Mouse (Mus musculus) gastrocnemius, adult 2 months (tissue): ENCODE data around the gene Kidins220. TPM values are rescaled to one million over a fixed set of nuclear protein-coding genes. Genes with fewer than 3 reads are reported as not detected.

Source experiments
- DNase-seq: peaks from one replicate; pipeline ENCODE4 v3.0.0; 2022
- H3K27ac ChIP-seq: fragments of 200-600 bp; 2 replicates; pipeline ENCODE4 v1.8.1; 2022; ENCODE audit warnings: mild to moderate bottlenecking
- H3K4me3 ChIP-seq: fragments of 200-600 bp; 2 replicates; pipeline ENCODE4 v1.8.1; 2022; ENCODE audit warnings: mild to moderate bottlenecking, moderate library complexity
- CTCF ChIP-seq: fragments of 200-600 bp; IDR thresholded peaks from 2 replicates; pipeline ENCODE4 v1.8.1; 2022; ENCODE audit warnings: antibody characterized with exemption, mild to moderate bottlenecking, moderate library complexity
- intact Hi-C: fragments of 180-260 bp; cut with DNase I; formaldehyde crosslinking; loops from one replicate; pipeline ENCODE4 v1.15.1; 2025
- total RNA-seq, 2 experiments: library from RNA; stranded (reverse); gene quantifications; 2 replicates each; pipeline ENCODE4 v1.2.3; 2021

Kidins220 gene
- total RNA-seq, 2 experiments from 2014 or later, result 51.3 to 56.5 TPM

DNA sequence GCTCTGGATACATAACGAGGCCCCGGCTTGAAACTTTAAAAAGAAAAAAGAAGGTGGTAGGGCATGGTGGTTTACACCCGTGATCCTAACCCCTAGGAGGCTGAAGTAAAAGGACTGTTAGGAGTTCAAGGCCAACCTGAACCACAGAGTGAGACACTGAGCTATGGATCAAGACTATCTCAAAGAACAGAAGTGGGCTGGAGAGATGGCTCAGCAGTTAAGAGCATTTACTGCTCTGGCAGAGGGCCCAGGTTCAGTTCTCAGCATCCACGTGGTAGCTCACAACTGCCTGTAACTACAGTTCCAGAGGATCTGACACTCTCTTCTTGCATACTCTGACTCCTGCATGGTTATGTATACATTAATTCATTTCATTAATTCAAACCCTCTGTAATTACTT, 31.3 kb upstream of the Kidins220 start:
- TF ChIP-seq CTCF, result no peak
- no peak for DNase-seq
- intact Hi-C loops, result no loop called here
- H3K4me3 ChIP-seq, result no peak overlapping the region
- H3K27ac ChIP-seq, result no peak overlapping the region

DNA sequence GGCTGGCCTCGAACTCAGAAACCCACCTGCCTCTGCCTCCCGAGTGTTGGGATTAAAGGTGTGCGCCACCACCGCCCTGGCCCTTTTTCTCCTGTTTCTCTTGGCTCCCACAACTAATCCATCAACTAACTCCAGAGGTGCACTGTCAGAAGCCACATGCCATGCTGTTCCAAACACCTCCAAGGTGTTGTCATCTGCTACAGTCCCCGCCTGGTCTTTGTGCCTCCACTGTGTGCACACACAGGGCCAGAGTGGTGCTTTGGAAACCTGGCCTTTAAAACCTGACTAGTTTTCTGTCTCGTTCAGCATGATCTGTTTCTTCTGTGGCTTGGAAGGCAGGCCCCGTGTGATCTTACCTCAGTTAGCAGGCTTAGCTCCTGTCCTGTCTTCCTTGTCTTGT, 30.1 kb upstream of the Kidins220 start:
- no peak overlapping the region for H3K4me3 ChIP-seq
- no peak overlapping the region for H3K27ac ChIP-seq
- intact Hi-C loops, result no loop called here
- no peak for DNase-seq
- TF ChIP-seq CTCF, result no peak

DNA sequence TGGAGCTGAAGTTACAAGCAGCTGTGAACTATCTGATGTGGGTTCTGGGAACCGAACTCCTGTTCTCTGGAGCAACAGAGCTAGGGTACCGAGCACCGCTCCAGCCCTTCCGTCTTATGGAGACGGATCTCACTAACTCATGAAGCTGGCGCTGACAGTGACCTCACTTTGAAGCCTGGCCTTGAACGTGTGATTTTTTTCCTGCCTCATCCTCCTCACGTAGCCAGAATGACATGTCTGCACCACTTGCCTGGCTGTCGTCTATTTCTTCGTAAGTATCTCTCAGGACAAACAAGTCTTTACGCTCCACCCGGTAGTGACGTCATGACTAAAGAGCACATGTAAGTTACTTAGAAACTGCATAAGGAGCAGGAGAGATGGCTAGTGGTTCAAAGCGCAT, 27.7 kb upstream of the Kidins220 start:
- H3K27ac ChIP-seq, result no peak overlapping the region
- H3K4me3 ChIP-seq, result no peak overlapping the region
- DNase-seq, result no peak
- intact Hi-C loops, result no loop called here
- no peak for TF ChIP-seq CTCF

DNA sequence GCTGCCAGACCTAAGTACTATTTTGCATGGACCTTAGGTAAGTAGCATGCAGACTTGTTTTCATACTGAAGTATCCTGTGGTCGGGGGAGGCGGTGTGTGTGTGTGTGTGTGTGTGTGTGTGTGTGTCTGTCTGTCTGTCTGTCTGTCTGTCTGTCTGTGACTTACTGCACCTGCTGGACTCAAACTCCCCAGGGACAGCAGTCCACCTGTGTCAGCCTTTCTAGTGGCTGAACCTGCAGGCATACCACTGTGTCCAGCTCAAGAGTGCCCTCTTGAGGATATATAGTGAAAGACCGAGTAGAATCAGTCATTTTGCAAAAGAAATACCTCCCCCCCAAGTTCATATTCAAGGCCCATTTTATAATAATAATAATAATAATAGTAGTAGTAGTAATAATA, 26.4 kb upstream of the Kidins220 start:
- no peak overlapping the region for H3K27ac ChIP-seq
- intact Hi-C loops, result loop anchor here (1.0 kb wide), 1 partner anchor 231 kb away; no protein-coding TSS in a partner anchor
- no peak overlapping the region for H3K4me3 ChIP-seq
- peak; percentile 70 for TF ChIP-seq CTCF
- peak; percentile 33 for DNase-seq

DNA sequence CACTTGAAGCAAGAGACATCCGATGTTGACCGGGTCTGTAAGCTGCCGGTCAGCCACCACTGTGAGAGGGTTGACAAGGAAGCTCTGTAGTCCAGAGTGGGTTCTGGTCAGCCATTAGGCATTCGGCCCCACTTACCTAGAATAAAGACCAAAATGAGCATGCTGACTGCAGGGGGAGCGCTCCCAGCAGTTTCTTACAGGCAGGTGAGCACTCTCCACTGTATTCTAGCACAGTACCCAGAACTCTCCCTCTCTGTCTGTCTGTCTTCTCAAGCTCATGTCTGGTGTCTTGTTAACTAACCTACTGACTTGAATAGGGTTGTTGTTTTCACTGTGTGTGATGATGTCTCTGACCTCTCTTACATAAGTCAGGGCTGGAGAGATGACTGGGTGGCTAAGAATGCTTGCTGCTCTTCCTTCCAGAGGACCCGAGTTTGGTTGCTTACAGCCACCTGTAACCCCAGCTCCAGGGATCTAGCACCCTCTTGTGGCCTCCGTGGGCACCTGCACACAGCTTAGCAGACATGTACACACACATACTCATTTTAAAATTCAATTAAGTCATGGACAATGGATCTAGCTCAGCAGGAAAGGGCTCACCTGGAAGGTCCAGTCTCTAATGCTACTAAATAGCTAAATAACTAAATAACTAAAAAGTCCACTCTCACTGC, 24.2 kb upstream of the Kidins220 start:
- Histone ChIP-seq H3K4me3 (no peak overlapping the region), H3K27ac (no peak overlapping the region)
- peak; percentile 31; the same call in 1 of the 2 replicates for TF ChIP-seq CTCF
- DNase-seq, result no peak
- intact Hi-C loops, result no loop called here

DNA sequence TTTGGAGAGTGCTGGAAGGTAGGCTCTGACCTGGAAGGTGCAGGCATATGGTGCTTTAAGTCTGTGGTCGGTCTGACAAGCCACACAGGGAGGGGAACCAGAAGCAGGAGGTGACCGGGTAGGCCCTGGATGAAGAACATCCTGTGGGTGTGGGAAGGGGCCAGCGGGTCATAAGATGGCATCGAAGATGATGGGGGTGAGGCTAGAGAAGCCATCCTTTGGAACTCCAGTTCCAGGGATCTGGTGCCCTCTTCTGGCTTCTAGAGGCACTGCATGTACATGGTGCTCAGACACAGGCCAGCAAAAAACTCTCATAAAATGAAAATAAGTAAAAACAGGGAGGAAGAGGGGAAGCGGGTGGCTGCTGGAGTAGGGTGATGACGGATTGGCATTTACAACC, 22.6 kb upstream of the Kidins220 start:
- H3K27ac ChIP-seq, result no peak overlapping the region
- no peak overlapping the region for H3K4me3 ChIP-seq
- TF ChIP-seq CTCF, result peak; percentile 81
- DNase-seq, result peak; percentile 45
- intact Hi-C loops, result loop anchor here (1.0 kb wide), 1 partner anchor 242 kb away; no protein-coding TSS in a partner anchor

DNA sequence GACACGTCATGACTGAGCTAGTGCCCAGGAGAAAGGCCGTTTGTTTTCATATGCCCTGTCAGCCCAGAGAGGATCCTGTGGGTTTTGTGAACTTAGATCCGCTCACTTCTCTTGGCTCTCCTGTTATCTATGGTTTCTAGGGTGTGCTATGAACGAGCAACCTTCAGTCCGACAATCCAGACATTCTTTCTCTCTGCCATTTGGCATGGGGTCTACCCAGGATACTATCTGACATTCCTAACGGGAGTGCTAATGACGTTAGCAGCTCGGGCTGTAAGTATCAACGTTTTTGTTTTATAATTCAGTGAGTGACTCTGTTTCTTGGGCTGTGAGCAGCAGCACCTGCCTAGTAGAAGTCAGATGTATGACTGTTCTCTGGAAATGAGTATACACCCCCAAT, 19.6 kb upstream of the Kidins220 start:
- DNase-seq, result no peak
- no peak for TF ChIP-seq CTCF
- H3K27ac ChIP-seq, result no peak overlapping the region
- intact Hi-C loops, result no loop called here
- H3K4me3 ChIP-seq, result no peak overlapping the region

DNA sequence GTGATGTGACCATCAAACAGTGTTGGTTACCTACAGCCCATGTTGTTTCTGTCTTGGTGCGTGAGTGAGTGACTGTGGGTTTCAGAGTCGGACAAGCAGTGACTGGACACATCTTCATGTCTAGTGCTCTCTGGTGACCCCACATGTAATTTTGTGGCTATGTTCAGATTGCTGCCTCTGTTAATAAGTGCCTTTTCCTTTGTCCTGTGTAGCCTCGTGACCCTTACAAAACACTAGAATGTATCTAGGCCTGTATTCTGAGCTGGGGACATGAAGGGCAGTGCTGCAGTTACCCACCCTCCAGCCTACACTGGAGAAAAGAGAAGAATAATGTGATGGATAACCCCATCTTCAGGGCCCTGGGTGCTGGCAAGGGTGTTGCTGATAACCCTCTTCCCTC, 16.2 kb upstream of the Kidins220 start:
- Histone ChIP-seq H3K27ac (no peak overlapping the region), H3K4me3 (no peak overlapping the region)
- intact Hi-C loops, result no loop called here
- DNase-seq, result no peak
- no peak for TF ChIP-seq CTCF

DNA sequence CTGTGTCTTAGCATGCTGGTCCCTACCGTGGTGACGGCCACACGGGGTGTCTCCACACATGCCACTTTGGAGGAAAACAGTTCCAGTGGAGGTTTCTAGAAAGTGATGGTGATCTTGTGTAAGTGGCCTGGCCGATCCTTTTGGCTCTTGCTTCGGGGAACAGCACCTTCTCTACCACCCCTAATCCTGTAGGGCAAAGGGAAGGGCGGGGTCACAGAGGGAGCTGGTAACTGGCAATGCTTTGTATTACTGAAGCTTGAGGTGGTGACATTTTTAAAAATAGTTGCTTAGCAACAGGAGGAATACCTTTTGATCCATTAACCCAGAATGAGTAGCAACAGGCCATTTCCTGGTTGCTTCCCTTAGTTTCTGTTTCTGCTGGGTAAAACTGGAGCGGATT, 12.9 kb upstream of the Kidins220 start:
- intact Hi-C loops, result no loop called here
- no peak for DNase-seq
- Histone ChIP-seq H3K4me3 (no peak overlapping the region), H3K27ac (no peak overlapping the region)
- no peak for TF ChIP-seq CTCF

DNA sequence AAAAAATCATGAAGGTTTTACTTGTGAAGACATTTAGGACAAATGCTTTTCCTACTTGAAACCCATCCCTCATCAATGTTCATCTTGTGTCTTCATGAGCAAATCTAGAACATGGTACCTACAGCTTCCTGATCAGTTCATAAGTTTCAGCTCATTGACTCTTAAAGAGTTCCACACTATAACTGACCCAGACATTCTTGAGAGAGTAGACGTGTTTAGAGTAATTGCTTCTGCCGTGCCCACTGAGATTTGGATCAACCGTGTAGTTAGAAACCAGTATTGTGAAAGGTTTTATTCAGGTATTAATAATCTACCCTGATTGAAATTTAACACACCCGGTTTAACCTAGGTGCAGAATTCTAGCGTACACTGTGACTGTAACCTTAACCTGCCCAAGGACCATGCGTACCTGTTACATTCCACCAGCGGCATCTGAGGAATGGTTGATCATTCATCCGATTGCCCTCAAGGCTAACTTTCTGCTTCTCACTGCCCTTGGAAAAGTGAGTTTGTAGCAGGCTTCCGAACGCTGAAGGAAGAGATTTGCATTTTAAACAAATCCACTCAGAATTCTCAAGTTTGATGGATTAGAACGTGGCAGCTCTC, 12.3 kb upstream of the Kidins220 start:
- Histone ChIP-seq H3K27ac (no peak overlapping the region), H3K4me3 (no peak overlapping the region)
- intact Hi-C loops, result no loop called here
- no peak for TF ChIP-seq CTCF
- no peak for DNase-seq

DNA sequence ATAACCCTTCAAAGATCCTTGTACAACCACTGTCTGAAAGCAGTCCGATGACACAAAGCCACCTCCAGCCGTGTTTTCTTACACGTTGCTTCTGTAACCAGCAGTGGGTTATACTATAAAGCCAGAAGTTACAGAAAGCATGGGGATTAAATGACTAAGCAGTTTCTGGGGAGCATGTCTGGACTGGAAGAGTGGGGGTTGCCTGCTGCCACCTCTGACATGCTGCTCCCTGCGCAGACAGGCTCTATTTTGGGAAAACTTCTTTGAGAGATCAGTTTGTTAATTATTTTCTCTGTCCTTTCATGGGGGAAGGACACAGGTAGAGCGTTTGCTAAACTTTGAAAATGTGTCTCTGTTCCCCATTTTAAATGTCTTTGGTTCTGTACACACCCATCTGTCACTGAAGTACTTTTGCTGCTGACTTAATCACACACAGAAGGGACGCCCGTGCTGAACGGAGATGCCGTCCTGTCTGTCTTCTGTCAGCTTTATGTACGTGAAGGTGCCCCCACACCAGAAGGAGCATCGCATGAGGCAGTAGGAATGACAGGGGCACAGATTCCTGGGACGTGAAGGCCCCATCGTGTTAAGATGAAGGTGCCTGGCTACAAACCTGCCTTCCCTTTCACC, 11.2 kb upstream of the Kidins220 start:
- no peak for TF ChIP-seq CTCF
- no peak for DNase-seq
- intact Hi-C loops, result no loop called here
- Histone ChIP-seq H3K27ac (peak overlapping the region; percentile 73), H3K4me3 (peak overlapping the region; percentile 34; the same call in 1 of the 2 replicates)

DNA sequence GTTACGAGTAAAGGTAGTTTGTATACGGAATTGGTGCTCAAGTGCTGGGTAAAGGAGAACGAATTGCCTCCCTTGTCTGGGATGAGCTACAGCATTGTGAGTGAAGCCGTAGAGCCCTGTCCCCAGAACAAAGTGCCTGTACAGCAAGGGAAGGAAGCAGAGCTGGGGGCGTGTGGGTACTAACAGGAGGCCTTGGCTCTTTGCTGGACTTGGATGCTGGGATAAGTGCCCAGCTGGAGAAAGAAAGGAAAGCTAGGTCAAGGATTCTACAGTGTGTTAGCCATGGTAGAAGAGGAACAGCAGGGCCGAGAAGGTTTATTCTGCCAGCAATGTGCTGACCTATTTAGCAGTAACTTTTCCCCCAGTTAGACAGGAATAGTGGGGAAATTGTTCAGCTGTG, 9.3 kb upstream of the Kidins220 start:
- no peak for DNase-seq
- intact Hi-C loops, result no loop called here

DNA sequence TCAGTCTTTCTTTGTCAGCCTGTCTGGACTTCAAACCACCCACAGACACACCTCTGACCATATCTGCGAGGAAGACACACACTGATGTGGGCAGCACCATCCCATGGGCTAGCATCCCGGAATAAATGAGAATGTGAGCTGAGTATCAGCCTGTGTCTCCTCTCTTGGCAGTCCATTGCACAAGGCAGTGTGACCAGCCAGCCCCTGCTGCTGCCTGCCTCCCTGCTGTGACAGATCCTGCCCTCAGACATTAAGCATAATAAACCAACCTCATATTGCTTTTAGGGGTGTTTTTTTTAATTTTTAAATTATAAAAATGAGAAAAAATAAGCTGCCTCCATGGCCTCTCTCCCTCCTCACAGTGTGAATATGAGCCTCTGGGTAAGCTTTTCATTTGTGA, 8.7 kb upstream of the Kidins220 start:
- H3K27ac ChIP-seq, result no peak overlapping the region
- TF ChIP-seq CTCF, result no peak
- H3K4me3 ChIP-seq, result no peak overlapping the region
- intact Hi-C loops, result no loop called here
- no peak for DNase-seq

More for the DNA sequence above, 9.3 kb upstream of the Kidins220 start:
- no peak for TF ChIP-seq CTCF
- Histone ChIP-seq H3K27ac (no peak overlapping the region), H3K4me3 (no peak overlapping the region)
